Mouse (Mus musculus) liver, embryonic 11.5 days (tissue): Measurements from ENCODE around the gene Sergef. TPM values are rescaled to one million over a fixed set of nuclear protein-coding genes. Genes with fewer than 3 reads are reported as not detected.

Experiments
- ATAC-seq: fragments of 200-750 bp; cut with Nextera tagmentation; replicated peaks from 2 replicates; pipeline ENCODE4 v1.8.0; 2017; ENCODE audit warnings: moderate number of reproducible peaks, mild to moderate bottlenecking, moderate TSS enrichment, moderate library complexity; ENCODE audit not compliant: low FRiP score
- DNase-seq: peaks from one replicate; pipeline ENCODE4 v3.0.0-alpha.2; 2017; ENCODE audit warnings: low spot score
- H3K27ac ChIP-seq: fragments of 300-500 bp; sonication (generic); 2 replicates; pipeline ENCODE4 v1.5.1; 2014; ENCODE audit warnings: mild to moderate bottlenecking, low read depth, low read length, control low read depth
- H3K27me3 ChIP-seq: fragments of 300-500 bp; sonication (generic); replicated peaks from 2 replicates; pipeline ENCODE4 v1.6.1; 2014; ENCODE audit warnings: low read length, mixed read lengths; ENCODE audit not compliant: control insufficient read depth, insufficient read depth
- H3K36me3 ChIP-seq: fragments of 300-500 bp; sonication (generic); 2 replicates; pipeline ENCODE4 v1.6.1; 2014; ENCODE audit warnings: mild to moderate bottlenecking, low read length, moderate library complexity, mixed read lengths; ENCODE audit not compliant: control insufficient read depth, insufficient read depth
- H3K4me1 ChIP-seq: fragments of 300-500 bp; sonication (generic); replicated peaks from 2 replicates; pipeline ENCODE4 v1.6.1; 2014; ENCODE audit warnings: low read length, mixed read lengths; ENCODE audit not compliant: control insufficient read depth, insufficient read depth
- H3K4me2 ChIP-seq: fragments of 300-500 bp; sonication (generic); 2 replicates; pipeline ENCODE4 v1.6.1; 2014; ENCODE audit warnings: mild to moderate bottlenecking, control low read depth, moderate library complexity
- H3K4me3 ChIP-seq: fragments of 300-500 bp; sonication (generic); 2 replicates; pipeline ENCODE4 v1.5.1; 2014; ENCODE audit warnings: low read depth, low read length, control low read depth
- H3K9ac ChIP-seq: fragments of 300-500 bp; sonication (generic); 2 replicates; pipeline ENCODE4 v1.6.1; 2014; ENCODE audit warnings: low read depth, low read length, control low read depth
- H3K9me3 ChIP-seq: fragments of 300-500 bp; sonication (generic); 2 replicates; pipeline ENCODE4 v1.6.1; 2016; ENCODE audit warnings: low read length, inconsistent platforms, mixed read lengths; ENCODE audit not compliant: control insufficient read depth
- WGBS: fragments of 180-500 bp; shearing (Covaris S2); extraction: QIAGEN DNeasy Blood & Tissue Kit; methylation state at CpG from one replicate; pipeline ENCODE4 v1.1.7; 2014; 5-methylcytosine and 5-hydroxymethylcytosine counted together
- polyA plus RNA-seq: library from polyadenylated mRNA; unstranded; fragments of >200 nt; fragmentation: Nextera tagmentation; extraction: Ambion mirVana; gene quantifications from 2 replicates; pipeline ENCODE4 v1.2.1, GENCODE M21; 2014

Gene Sergef
- polyA plus RNA-seq, 1 experiment from 2014 or later: 13.2 TPM

DNA sequence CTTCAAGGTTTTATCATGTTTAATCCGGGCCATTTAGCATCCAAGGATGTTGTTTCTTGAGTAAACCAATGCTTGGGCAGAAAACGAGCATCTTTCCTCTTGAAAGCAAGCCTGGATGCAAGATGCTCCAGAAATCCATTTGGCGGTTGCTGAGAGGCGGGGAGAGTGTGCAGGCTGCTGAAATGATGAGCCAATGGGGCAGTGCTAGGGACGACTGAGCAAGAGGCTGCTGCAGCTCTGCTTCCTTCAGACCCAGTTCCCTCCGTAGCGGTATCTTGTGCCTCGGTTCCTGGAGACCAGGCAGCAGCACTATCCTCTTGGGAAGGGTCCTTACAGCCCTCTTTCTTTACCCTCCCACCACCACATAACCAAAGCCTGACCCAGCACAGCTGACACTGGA is 177.3 kb downstream of the Sergef start:
- WGBS: 75% methylated on average over 8 of the region's 8 CpGs

DNA sequence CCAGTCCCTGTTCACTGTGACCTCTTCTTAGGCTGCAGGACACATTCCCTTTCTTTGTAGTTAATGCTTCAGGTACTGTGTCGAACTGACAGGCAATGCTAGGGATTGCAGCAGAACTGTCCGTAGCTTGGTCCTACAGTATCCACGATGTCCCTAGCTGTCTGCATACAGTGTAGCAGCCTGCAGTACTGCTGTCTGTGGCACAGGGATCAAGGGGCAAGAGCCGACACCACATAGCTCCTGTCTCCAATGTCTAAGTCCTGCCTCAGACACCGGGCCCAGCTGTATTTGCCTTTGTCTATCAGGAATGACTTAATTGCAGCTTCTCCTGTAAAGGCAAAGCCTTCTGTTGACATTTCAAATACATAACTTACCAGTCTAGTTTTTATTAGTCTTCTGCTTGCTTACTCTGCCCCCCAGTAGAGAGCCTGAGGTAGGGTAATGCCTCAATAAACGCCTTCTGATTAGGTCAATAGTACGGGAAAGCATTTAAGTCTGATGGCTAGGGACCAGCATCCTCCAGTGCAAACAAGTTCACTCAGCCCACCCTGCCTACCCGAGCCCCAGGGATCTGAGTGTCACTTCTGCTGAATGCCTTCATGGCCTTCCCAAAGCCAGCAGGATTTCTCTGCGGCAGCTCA is 179.9 kb downstream of the Sergef start:
- no peaks in the 10 kb centered on the region for H3K27me3 ChIP-seq
- no peak overlapping the region for H3K4me3 ChIP-seq
- H3K36me3 ChIP-seq: no peaks in the 10 kb centered on the region
- no peak overlapping the region for H3K9ac ChIP-seq
- 79% methylated on average over 9 of the region's 9 CpGs for WGBS
- H3K4me1 ChIP-seq: no peaks in the 10 kb centered on the region
- H3K9me3 ChIP-seq: no peaks in the 10 kb centered on the region
- no peak for DNase-seq
- no peak overlapping the region for H3K4me2 ChIP-seq
- no peak for ATAC-seq
- no peak overlapping the region for H3K27ac ChIP-seq

More for the DNA sequence above, 177.3 kb downstream of the Sergef start:
- Histone ChIP-seq H3K27me3 (no peaks in the 10 kb centered on the region), H3K4me1 (no peaks in the 10 kb centered on the region), H3K9ac (no peak overlapping the region), H3K4me3 (no peak overlapping the region), H3K36me3 (no peaks in the 10 kb centered on the region), H3K27ac (no peak overlapping the region), H3K4me2 (no peak overlapping the region), H3K9me3 (no peaks in the 10 kb centered on the region)
- ATAC-seq (no peak), DNase-seq (no peak)

DNA sequence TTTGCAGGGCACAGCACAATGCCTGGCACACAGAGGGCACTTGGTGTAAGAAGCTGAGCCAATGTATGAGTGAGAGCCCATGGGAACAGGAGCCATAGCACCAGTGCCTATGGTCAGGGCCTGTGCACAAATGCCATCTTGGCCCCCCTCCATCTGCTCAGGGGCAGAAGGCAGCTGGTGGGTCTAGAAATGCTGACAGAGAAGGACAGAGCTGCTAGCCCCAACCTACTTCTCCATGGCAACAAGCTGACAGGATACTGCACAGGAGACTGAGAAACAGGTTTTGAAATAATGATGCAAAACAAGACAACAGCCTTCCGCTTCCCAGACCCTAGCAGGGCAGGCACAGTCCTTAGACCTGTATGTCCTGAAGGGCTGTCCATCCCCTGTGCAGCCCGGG is 180.4 kb downstream of the Sergef start:
- Histone ChIP-seq H3K36me3 (no peaks in the 10 kb centered on the region), H3K9me3 (no peaks in the 10 kb centered on the region), H3K27ac (no peak overlapping the region), H3K4me3 (no peak overlapping the region), H3K27me3 (no peaks in the 10 kb centered on the region), H3K4me2 (no peak overlapping the region), H3K9ac (no peak overlapping the region), H3K4me1 (no peaks in the 10 kb centered on the region)
- ATAC-seq (no peak), DNase-seq (no peak)
- 88% methylated on average over 2 of the region's 2 CpGs for WGBS

DNA sequence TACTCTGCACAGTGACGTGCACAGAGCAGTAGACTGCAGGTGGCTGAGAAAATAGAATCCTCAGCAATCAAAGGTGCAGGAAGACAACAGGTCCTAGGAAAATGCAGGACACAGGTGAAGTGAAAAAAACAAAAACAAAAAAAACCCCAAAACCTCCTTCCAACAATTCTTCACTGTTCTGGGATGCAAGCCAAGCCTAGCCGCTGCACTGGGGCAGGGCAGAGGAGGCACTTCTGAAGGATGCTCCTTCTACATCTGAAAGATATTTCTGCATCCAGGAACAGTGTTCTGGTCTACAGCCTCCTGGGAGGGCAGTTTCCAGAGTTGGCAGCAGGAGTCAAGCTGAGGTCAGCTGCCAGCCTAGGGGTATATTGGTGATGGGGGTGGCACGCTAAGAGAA is 181.7 kb downstream of the Sergef start:
- no peak overlapping the region for H3K4me3 ChIP-seq
- H3K27ac ChIP-seq: no peak overlapping the region
- DNase-seq (no peak), ATAC-seq (no peak)
- no peaks in the 10 kb centered on the region for H3K4me1 ChIP-seq
- 77% methylated on average over 3 of the region's 3 CpGs for WGBS
- no peaks in the 10 kb centered on the region for H3K36me3 ChIP-seq
- H3K9me3 ChIP-seq: no peaks in the 10 kb centered on the region
- no peak overlapping the region for H3K4me2 ChIP-seq
- H3K27me3 ChIP-seq: no peaks in the 10 kb centered on the region
- H3K9ac ChIP-seq: no peak overlapping the region

DNA sequence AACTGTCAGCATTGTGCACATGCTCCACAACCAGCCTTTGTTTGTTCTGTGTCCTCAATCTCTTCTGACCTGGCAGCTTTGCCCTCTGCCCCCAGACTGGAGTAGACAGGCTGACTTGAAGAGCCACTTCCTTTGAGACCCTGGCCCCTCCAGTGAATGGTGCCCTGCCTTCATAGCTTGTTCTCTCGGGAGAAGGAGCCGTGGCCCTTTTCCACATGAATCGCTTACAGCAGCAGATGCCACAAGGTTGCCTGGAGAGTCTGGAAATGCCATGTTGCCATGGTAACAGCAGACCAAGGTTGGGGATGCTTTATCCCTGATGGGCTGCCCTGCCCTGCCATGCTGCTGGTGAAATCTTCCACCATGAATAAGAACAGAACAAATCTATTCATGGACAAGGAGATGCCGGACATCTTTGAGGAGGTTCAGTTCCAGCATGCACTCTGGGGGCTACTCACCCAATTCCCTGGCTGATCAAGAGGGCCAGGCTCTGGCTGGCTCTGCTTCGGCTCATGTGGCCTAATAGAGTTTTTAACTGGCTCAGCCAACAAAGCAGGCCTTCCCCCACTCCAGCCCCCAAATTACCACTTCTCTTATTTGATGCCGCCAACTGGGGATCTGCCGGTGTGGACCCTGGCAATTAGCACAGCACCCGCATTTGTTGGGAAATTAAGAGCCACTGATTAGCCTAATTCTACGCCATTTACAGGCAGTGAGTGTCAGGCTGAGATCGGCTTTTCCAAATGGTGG is 185.5 kb downstream of the Sergef start:
- Histone ChIP-seq H3K4me2 (no peak overlapping the region), H3K9me3 (no peaks in the 10 kb centered on the region), H3K27ac (no peak overlapping the region), H3K4me3 (no peak overlapping the region), H3K36me3 (no peaks in the 10 kb centered on the region), H3K9ac (no peak overlapping the region), H3K4me1 (no peaks in the 10 kb centered on the region), H3K27me3 (no peaks in the 10 kb centered on the region)
- ATAC-seq (no peak), DNase-seq (no peak)
- 61% methylated on average over 10 of the region's 10 CpGs for WGBS

DNA sequence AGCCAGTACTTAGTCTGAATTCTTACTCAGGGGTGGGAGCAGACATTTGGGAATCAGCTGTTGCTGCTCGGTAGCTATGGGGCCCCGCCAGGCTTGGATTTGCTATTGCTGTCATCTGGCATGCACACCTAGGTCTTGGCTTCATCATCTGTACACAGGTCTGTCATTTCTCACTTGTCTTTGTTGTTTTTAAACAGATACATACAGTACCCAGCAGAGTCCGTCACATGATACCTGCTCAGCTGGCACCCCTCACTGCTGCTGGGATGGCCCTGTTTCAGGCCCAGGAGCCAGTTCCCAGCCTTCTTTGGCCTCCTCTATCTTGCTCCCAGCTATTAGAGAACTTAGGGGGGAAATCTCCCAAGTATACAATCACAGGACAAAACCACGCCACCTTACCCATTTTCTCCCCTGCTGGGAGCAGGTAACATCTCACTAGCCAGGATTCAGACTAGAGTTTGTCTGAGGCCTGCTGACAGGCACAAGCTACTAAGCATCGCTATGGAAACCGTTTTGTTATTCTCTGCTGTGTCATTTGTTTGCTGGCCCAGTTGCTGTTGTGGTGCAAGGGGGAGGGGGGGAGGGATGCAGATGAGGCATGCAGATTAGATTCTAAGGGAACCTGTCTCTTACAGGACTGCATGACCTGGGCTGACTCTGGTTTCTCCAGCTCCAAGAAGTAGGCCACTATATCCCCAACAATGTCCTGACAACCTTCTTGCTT is 190.5 kb downstream of the Sergef start:
- Histone ChIP-seq H3K36me3 (no peaks in the 10 kb centered on the region), H3K9me3 (no peaks in the 10 kb centered on the region), H3K9ac (no peak overlapping the region), H3K27me3 (no peaks in the 10 kb centered on the region), H3K27ac (no peak overlapping the region), H3K4me1 (no peaks in the 10 kb centered on the region; the same call in 1 of the 2 replicates), H3K4me2 (no peak overlapping the region), H3K4me3 (no peak overlapping the region)
- ATAC-seq (no peak), DNase-seq (no peak)
- 63% methylated on average over 6 of the region's 6 CpGs for WGBS

DNA sequence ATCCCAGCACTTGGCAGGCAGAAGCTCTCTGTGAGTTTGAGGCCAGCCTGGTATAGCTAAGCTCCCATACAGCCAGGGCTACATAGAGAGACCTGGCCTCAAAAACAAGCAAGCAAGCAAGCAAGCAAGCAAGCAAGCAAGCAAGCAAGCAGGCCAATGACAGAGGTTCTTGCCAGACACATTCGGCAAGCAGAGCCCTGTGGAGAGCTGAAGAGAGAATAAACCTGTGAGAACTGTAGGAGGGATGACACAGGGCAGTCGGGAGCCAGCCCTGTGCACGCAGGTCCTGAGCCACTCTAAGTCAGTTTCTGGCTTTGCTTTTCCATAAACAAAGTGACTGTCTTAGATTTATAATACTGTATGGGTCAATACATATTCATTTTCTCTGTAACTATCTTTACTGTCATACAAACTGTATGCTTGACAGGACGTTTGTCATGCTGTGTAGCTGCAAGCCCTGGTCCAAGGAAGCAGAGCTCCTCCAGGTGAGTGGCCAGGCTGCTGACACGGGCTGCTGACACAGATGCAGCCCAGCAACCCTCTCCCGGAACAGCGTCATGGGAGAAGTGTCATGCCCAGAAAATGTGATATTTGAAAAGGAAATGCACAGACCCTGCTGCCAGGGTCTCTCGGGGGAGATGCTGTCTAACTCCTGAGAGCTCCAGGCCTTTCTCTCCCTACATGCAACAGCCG is 192.0 kb downstream of the Sergef start:
- DNase-seq (no peak), ATAC-seq (no peak)
- H3K9me3 ChIP-seq: no peaks in the 10 kb centered on the region
- H3K4me2 ChIP-seq: no peak overlapping the region
- no peak overlapping the region for H3K9ac ChIP-seq
- H3K4me1 ChIP-seq: no peaks in the 10 kb centered on the region; the same call in 1 of the 2 replicates
- no peak overlapping the region for H3K27ac ChIP-seq
- WGBS: 62% methylated on average over 9 of the region's 9 CpGs
- H3K27me3 ChIP-seq: no peaks in the 10 kb centered on the region
- no peak overlapping the region for H3K4me3 ChIP-seq
- H3K36me3 ChIP-seq: no peaks in the 10 kb centered on the region

DNA sequence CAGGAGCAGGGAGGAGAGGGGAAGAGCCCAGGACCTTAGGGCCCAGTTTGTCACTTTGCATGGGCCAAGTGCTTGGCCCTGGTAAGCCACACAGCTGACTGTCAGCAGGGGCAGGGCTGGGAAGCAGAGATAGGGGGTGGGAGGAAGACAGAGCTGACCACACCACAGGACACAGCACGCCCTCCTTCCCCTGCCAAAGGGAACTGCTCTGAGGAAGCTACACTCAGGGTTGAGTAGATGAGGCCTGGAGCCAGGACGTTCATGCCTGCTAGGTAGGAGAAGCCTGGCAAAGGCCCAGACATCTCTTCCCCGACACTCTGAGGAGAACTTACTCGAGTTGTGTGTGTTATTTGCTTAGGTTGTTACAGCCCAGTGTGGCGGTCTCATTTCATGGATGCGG is 193.7 kb downstream of the Sergef start:
- ATAC-seq: 0 out of 2 replicates have a peak, but pooled peaks have one; percentile 36
- 49% methylated on average over 6 of the region's 6 CpGs for WGBS

More for the DNA sequence above, 193.7 kb downstream of the Sergef start:
- Histone ChIP-seq H3K9ac (no peak overlapping the region), H3K4me2 (no peak overlapping the region), H3K27me3 (no peaks in the 10 kb centered on the region), H3K36me3 (no peaks in the 10 kb centered on the region), H3K9me3 (no peaks in the 10 kb centered on the region), H3K4me3 (no peak overlapping the region), H3K4me1 (no peaks in the 10 kb centered on the region; the same call in 1 of the 2 replicates), H3K27ac (no peak overlapping the region)
- DNase-seq: no peak
